Mouse (Mus musculus): ENCODE data around the gene Zranb3. TPM values are rescaled to one million over a fixed set of nuclear protein-coding genes. Genes with fewer than 3 reads are reported as not detected.

Zranb3 gene
- total RNA-seq, 2 experiments from 2014 or later = 7.9 to 9.7 TPM

DNA sequence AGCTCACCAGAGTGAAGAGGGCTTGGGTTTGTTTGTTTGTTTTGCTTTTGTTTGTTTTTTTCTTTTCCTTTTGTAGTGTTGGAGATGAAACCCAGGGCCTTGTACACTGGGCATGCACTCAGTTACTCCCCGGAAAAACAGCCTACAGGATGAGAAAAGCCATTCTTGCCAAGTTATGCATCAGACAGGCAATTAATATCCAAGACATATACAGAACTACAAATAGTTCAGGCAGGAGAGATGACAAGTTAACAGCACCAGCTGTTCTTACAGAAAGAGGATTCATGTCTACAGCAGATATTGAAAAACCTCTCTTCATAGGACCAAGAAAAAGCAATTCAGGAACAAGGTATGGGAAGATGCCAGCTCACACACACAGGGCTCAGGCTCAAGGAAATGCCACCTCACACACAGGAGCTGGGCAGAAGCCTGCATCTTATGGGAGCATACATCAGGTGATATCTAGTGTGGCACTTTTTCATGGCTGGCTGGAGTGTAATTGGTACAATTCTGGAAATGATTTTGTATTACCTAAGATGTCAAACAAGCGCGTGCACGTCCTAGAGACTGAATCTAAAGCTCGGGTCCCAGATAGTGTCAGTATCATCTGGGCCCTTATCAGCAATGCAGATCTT lies 156.1 kb downstream of the Zranb3 start:
- no peak for DNase-seq (ENCODE audit: low spot score in 2 of 2)

- no peak for DNase-seq (ENCODE audit: low spot score in 2 of 2)
Observed at GRCm38 (mm10) chr1:127945696-127946575, 156.9 kb downstream of the Zranb3 start.

DNA sequence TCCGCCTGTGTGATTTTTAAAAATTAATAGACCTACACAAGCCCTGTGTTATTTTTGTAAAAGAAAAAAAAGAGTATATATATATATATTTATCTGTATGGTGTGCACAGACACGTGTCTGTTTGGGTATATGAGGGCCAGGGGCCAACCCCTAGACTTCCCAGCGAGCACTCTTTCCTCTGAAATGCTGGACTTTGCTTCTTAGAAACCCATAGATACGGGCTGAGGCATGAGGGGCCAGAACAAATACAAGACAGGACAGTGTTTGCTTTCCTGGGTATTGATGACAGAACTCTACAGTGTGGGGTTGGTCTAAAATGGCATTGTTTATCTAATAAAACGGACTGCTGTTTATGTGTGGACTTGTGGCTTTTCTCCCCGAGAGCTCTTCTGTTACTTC lies 159.3 kb downstream of the Zranb3 start:
- DNase-seq (ENCODE audit: low spot score in 2 of 2) = no peak

GRCm38 (mm10) chr1:127942231-127942630 lies 160.6 kb downstream of the Zranb3 start:
- DNase-seq (ENCODE audit: low spot score in 2 of 2) = no peak

DNA sequence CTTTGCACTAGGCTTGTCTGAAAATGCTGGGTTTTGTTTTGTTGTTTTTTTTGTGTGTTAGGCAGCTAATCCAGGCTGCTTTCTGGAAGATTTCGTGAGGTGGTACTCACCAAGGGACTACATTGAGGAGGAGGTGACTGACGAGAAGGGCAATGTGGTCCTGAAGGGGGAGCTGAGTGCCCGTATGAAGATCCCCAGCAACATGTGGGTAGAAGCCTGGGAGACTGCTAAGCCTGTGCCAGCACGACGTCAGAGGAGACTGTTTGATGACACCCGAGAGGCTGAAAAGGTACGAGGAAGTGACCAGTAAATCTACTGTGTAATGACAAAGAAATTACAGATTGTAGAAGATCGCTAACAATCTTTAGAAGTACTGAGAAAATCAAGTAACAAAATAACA lies 165.6 kb downstream of the Zranb3 start:
- DNase-seq (ENCODE audit: low spot score in 2 of 2) = no peak

GRCm38 (mm10) chr1:127934322-127934721 lies 168.5 kb downstream of the Zranb3 start:
- no peak for DNase-seq (ENCODE audit: low spot score in 2 of 2)

DNA sequence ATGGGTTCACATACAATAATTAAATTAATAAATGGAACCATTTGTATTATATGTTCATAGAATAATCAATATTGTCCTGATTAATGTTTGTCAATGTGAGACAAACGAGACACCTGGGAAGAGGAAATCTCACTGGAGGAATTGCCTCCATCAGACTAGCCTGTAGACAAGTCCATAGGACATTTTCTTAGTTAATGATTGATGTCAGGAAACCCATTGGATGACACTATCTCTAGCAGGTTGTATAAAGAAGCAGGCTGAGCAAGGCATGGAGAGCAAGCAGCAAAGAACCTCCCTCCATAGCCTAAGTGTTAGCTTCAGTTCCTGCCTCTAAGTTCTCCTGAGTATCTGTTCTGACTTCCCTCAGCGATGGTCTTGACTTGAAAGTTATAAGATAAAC lies 169.4 kb downstream of the Zranb3 start:
- no peak for DNase-seq (ENCODE audit: low spot score in 2 of 2)

DNA sequence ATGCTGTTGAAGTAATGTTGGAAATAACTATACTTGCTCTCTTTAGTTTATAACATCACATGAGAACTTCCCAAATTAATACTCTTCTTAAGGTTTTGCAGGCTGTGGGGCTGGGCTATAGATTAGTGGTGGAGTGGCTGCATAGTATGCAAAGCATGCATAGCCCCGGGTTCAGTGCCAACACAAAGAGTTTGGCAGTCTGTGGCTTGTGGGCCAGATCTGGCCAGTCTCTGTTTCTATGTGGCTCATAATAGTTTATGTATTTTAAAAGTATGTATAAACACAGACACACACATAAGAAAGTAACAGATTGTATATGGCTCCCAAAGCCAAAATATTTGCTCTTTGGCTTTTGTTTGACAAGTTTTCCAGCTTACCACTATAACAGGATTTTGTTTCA lies 187.0 kb downstream of the Zranb3 start:
- DNase-seq (ENCODE audit: low spot score in 2 of 2) = no peak

- DNase-seq (ENCODE audit: low spot score in 2 of 2) = no peak
Observed at GRCm38 (mm10) chr1:127915316-127915715, 187.5 kb downstream of the Zranb3 start.

GRCm38 (mm10) chr1:127913116-127913515 lies 189.7 kb downstream of the Zranb3 start:
- no peak for DNase-seq (ENCODE audit: low spot score in 2 of 2)

- DNase-seq (ENCODE audit: low spot score in 2 of 2) = no peak
Observed at GRCm38 (mm10) chr1:127904774-127905385, 198.0 kb downstream of the Zranb3 start.

Other genes starting within 250 kb of the Zranb3 start
- 1 to 10 TPM; 4.6 TPM for gene Map3k19, start 248.0 kb downstream of the Zranb3 start, total RNA-seq (2021)
- 10 to 100 TPM; 56.9 to 63.0 TPM for gene Rab3gap1, start 234.3 kb downstream of the Zranb3 start, total RNA-seq (2021)
- gene R3hdm1, start 254 bp upstream of the Zranb3 start, total RNA-seq (2021) = 100 to 1,000 TPM; 220 to 257 TPM
- gene Ubxn4, start 140.9 kb upstream of the Zranb3 start, total RNA-seq (2021) = 10 to 100 TPM; 58.2 to 59.7 TPM
- gene Lct, start 225.3 kb upstream of the Zranb3 start, total RNA-seq (2021) = 10 to 100 TPM; 34.9 to 36.6 TPM